Comparison of ENCODE assay signal across 10 mouse cellular contexts in the genomic region with DNA sequence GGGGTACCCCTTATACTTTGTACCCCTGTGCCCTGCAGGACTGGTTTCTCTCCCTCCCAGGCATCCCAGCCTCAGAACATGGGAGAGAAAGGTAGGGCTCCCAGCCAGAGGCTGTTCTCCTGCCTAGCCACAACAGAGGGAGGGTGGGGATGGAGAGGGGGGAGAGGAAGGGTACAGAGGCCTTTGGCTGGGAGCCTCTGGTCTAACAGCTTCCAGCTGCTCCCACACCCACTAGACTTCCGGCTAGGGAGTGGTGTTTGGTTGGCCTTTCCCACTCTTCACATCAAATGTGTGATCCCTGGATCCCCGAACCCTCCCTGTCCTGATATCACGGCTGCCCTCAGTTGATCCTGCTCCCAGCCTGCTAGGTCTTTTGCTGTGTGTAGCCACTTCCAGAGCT.
DNase-seq lines count a peak whose midpoint lies in the region; ATAC-seq and TF ChIP-seq lines count a peak whose summit lies in the region.
"Had no signal": no experiment of that assay in that cellular context is flagged by ENCODE, and none has a peak within 500 bp of the region (broad histone marks: within the 10 kb centered on the region; RNA-seq: fewer than 3 reads in every experiment).

No protein-coding gene starts in this region.

- TF ChIP-seq POLR2A in kidney, adult 2 months (IDR thresholded peaks at IDR 0.05; ENCODE audit: low read depth, low read length): no peak

- H3K9me3 ChIP-seq in kidney, embryonic 15.5 days (replicated peaks): no peaks in the 10 kb centered on the region
- H3K9me3 ChIP-seq in forebrain, embryonic 12.5 days: no peaks in the 10 kb centered on the region

- ATAC-seq in kidney, embryonic 15.5 days (replicated peaks; ENCODE audit: low FRiP score): peak; percentile 40; the same call in 1 of the 2 replicates
- ATAC-seq in forebrain, embryonic 12.5 days (ENCODE audit: low FRiP score): no peak
- ATAC-seq: forebrain, embryonic 16.5 days had no signal

- peak; percentile 75 for DNase-seq in kidney, adult 2 months
- no peak for DNase-seq in kidney, adult 18-20 months
- peak; percentile 84 to 86 for DNase-seq in heart, adult 9 months (ENCODE audit: low spot score in 2 of 2)
- DNase-seq in skeletal muscle tissue, adult 2 months (ENCODE audit: low read depth, low spot score): peak; percentile 61
- no peak for DNase-seq in left cerebral cortex, adult 8-10 months (ENCODE audit: low spot score in 2 of 2)
- no peak for DNase-seq in left cerebral cortex, adult 2 months (ENCODE audit: extremely low spot score in 1 of 2, low spot score in 2 of 2)
- DNase-seq: cerebellum, postnatal 14 days had no signal

- WGBS in kidney, adult 2 months: 48% methylated on average over 3 of the region's 3 CpGs
- 46% methylated on average over 3 of the region's 3 CpGs for WGBS in kidney, embryonic 15.5 days
- WGBS in forebrain, embryonic 12.5 days: 84% methylated on average over 3 of the region's 3 CpGs

- H3K4me2 ChIP-seq in kidney, embryonic 15.5 days: no peak overlapping the region
- no peak overlapping the region for H3K4me2 ChIP-seq in forebrain, embryonic 12.5 days

- H3K27me3 ChIP-seq in kidney, adult 2 months (replicated peaks; ENCODE audit: control insufficient read depth, insufficient read depth, low read length): no peaks in the 10 kb centered on the region
- H3K27me3 ChIP-seq in kidney, embryonic 15.5 days: no peaks in the 10 kb centered on the region
- H3K27me3 ChIP-seq in forebrain, embryonic 12.5 days: no peaks in the 10 kb centered on the region

- H3K4me3 ChIP-seq in kidney, adult 2 months (ENCODE audit: insufficient read depth, low read depth, low read length): peak overlapping the region; percentile 21; the same call in 1 of the 2 replicates
- no peak overlapping the region for H3K4me3 ChIP-seq in kidney, embryonic 15.5 days (replicated peaks)
- H3K4me3 ChIP-seq in forebrain, embryonic 12.5 days (replicated peaks): no peak overlapping the region
- H3K4me3 ChIP-seq in left cerebral cortex, adult 2 months: no peak overlapping the region

- no peaks in the 10 kb centered on the region for H3K36me3 ChIP-seq in kidney, adult 2 months (ENCODE audit: control insufficient read depth, insufficient read depth, low read length)
- H3K36me3 ChIP-seq in kidney, embryonic 15.5 days: no peaks in the 10 kb centered on the region
- H3K36me3 ChIP-seq in forebrain, embryonic 12.5 days (replicated peaks): 0 out of 2 replicates have a peak, but pooled peaks cover 6% of the 10 kb centered on the region

- peak overlapping the region; percentile 45; the same call in 1 of the 2 replicates for H3K27ac ChIP-seq in kidney, adult 2 months (ENCODE audit: insufficient read depth, low read depth, low read length)
- H3K27ac ChIP-seq in kidney, embryonic 15.5 days: peak overlapping the region; percentile 16; the same call in 1 of the 2 replicates
- H3K27ac ChIP-seq in forebrain, embryonic 12.5 days: no peak overlapping the region
- H3K27ac ChIP-seq in left cerebral cortex, adult 2 months: no peak overlapping the region

- peaks cover 40% of the 10 kb centered on the region for H3K4me1 ChIP-seq in kidney, adult 2 months (ENCODE audit: control insufficient read depth, insufficient read depth, low read length)
- H3K4me1 ChIP-seq in kidney, embryonic 15.5 days: peaks cover 66% of the 10 kb centered on the region
- H3K4me1 ChIP-seq in forebrain, embryonic 12.5 days: peaks cover 59% of the 10 kb centered on the region

- intact Hi-C loops in left cerebral cortex, adult 2 months (cut with DNase I): no loop called here

- no peak for TF ChIP-seq CTCF in kidney, adult 2 months (conservative IDR thresholded peaks at IDR 0.05; ENCODE audit: insufficient read depth, insufficient read length, low read depth, low read length)
- no peak for TF ChIP-seq CTCF in left cerebral cortex, adult 2 months (IDR thresholded peaks at IDR 0.05)

- H3K9ac ChIP-seq in kidney, embryonic 15.5 days: no peak overlapping the region
- H3K9ac ChIP-seq in forebrain, embryonic 12.5 days: no peak overlapping the region

Comparison
In these comparisons a context has a peak if more than half of its experiments do, and no peak if none do; other contexts are left out.
1. DNase-seq: peak in kidney, adult 2 months (single experiment), heart, adult 9 months (2 of 2) and skeletal muscle tissue, adult 2 months (single experiment); none in kidney, adult 18-20 months (single experiment), left cerebral cortex, adult 8-10 months (0 of 2) and left cerebral cortex, adult 2 months (0 of 2).
2. H3K27ac ChIP-seq: peak in kidney, adult 2 months (single experiment) and kidney, embryonic 15.5 days (single experiment); none in forebrain, embryonic 12.5 days (single experiment) and left cerebral cortex, adult 2 months (single experiment).